Mouse (Mus musculus) G1E-ER4 (cell line): ENCODE measurements around the gene Ccer2. TPM values are rescaled to one million over a fixed set of nuclear protein-coding genes. Genes with fewer than 3 reads are reported as not detected.

Experiments used
- GATA1 ChIP-seq: IDR thresholded peaks from one replicate; pipeline ENCODE4 v1.8.0; 2012; ENCODE audit warnings: low read length, inconsistent platforms
- polyA plus RNA-seq: library from polyadenylated mRNA; stranded (reverse); fragments of >175 nt; gene quantifications from 2 replicates; pipeline ENCODE4 v1.2.3, GENCODE M21; 2012

The Ccer2 gene
- 0.10 TPM in 1 of 2 replicates, not detected in the other for polyA plus RNA-seq

DNA sequence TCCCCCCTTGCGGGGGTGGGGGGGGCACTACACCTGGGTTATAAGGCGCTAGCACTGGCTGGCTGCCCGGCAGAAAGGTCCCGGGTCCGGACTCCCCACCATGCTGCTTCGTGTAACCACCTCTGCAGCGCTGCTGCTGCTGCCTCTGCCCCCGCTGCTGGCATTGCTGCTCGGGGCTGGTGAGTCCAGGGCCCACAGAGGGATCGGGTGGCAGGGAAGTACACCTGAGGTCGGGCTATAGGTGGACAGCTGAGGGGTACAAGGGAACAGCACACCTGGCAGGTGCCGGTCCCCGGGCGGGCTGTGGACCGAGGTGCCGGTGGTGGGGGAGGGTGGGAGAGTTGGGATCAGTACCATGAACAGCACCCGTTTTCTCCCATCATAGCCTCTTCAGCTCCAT is at the start of gene Ccer2:
TSS of gene Ccer2 (plus strand) at position 96 of the 400 bp plus-strand sequence.
- no peak for TF ChIP-seq GATA1

DNA sequence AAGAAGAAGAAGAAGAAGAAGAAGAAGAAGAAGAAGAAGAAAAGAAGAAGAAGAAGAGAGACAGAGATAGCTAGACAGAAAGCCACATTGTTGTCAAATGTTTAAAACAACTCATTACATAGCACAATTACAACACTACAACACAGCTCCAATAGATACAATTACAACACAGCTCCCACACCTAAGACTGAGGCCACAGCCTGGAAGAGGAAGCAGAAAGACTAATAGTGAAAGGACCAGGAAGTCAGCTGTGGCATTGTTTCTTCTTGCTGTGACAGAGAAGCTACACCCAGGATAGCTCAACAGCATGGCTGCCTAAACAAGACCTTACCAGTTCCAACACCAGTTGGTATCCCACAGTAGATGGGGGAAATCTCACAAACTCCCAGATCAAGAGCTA is 46.5 kb upstream of the Ccer2 start:
- TF ChIP-seq GATA1 = no peak

- TF ChIP-seq GATA1 = no peak
Observed at GRCm38 (mm10) chr7:28710962-28711361, 45.0 kb upstream of the Ccer2 start.

DNA sequence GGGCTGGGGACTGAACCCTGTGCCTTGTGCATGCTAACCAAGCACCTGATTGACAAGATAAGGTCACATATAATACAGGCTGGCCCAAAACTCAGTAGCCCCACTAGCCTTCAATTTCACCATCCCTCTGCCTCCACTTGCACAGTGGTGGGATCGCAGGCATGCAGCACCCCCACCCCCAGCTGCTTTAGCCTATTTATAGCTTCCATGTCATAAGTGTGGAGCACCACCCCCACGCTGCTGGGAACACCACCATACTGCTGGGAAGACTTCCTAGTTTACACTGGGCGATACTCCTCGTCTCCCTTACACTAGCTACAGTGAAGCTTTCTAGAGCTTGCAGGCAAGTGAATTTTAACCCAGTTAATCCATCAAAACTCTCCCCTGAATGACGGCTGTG is 41.3 kb upstream of the Ccer2 start:
- no peak for TF ChIP-seq GATA1

DNA sequence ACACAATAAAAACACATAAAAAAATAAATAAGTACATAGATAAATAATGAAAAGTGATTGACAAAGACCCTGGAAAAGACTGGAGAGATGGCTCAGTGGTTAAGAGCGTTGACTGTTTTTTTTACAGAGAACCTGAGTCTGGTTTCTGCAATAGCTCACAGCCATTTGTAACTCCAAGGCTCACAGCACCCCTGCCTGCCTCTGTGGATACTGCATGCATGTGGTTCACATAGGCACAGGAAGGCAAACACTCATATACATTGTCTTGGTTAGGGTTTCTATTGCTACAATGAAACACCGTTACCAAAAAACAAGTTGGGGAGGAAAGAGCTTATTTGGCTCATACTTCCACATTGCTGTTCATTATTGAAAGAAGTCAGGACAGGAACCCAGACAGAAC is 40.4 kb upstream of the Ccer2 start:
- no peak for TF ChIP-seq GATA1

- TF ChIP-seq GATA1 = no peak
Observed at GRCm38 (mm10) chr7:28716590-28717281, 39.2 kb upstream of the Ccer2 start, which contains the start of gene Fbxo17. TSS of gene Fbxo17 (plus strand) at chr7:28716804.

DNA sequence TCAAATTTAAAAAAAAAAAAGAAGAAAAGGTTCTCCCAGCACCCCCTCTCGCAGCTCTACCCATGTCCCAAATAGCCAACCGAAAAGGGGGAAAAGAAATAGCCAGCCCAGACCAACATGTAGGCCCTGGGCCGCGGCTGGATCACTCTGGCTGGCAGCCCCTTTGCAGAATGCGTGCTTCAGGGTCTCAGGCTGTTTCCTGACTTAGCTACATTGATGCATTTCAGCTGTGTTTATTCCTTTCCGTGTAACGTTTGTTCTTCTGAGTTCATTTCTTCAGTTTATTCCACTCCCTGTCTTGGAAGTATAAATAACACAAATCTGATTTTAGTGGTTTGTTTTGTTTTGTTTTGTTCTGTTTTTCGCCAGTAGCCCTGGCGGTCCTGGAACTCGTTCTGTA is 38.2 kb upstream of the Ccer2 start:
- no peak for TF ChIP-seq GATA1

DNA sequence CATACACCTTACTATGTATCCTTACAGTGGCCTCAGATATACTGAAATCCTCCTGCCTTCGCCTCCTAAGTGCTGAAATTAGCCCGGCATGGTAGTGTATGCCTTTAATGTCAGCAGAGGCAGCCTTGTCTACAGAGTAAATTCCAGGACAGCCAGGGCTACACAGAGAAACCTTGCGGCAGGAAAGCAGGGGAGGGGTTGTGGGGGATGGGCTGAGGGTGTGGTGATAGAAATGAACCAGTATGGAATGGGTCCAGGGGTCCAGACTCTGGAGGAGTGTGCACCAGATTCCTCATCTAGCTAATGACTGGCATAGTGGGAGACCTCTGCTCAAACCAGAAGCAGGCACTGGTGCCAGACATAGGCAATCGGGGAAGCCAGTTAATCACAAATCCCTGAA is 36.8 kb upstream of the Ccer2 start:
- no peak for TF ChIP-seq GATA1

- no peak for TF ChIP-seq GATA1
Observed at GRCm38 (mm10) chr7:28719650-28720049, 36.3 kb upstream of the Ccer2 start.

- TF ChIP-seq GATA1 = no peak
Observed at GRCm38 (mm10) chr7:28720753-28721537, 35.0 kb upstream of the Ccer2 start.

- no peak for TF ChIP-seq GATA1
Observed at GRCm38 (mm10) chr7:28722079-28722478, 33.9 kb upstream of the Ccer2 start.

- no peak for TF ChIP-seq GATA1
Observed at GRCm38 (mm10) chr7:28724613-28725012, 31.4 kb upstream of the Ccer2 start.

DNA sequence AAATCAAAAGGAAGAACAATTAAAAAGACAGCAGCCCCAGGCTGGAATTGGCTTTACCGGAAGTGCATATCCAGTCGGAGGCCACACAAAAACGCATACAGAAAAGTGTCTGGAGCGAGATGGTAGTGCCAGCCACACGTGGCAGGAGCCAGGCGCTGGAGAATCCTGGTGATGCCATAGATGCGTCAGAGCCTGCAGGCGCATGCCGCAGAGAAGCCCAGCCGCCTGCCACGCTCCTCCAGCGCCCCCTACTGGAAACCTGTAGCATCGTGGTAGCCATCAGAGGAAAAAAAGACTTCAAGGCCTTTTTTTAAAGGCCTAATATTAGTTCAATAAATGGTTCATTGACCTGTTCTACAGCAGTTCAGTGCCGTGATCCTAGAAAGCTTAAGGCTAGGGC is 29.4 kb upstream of the Ccer2 start:
- TF ChIP-seq GATA1 = no peak

DNA sequence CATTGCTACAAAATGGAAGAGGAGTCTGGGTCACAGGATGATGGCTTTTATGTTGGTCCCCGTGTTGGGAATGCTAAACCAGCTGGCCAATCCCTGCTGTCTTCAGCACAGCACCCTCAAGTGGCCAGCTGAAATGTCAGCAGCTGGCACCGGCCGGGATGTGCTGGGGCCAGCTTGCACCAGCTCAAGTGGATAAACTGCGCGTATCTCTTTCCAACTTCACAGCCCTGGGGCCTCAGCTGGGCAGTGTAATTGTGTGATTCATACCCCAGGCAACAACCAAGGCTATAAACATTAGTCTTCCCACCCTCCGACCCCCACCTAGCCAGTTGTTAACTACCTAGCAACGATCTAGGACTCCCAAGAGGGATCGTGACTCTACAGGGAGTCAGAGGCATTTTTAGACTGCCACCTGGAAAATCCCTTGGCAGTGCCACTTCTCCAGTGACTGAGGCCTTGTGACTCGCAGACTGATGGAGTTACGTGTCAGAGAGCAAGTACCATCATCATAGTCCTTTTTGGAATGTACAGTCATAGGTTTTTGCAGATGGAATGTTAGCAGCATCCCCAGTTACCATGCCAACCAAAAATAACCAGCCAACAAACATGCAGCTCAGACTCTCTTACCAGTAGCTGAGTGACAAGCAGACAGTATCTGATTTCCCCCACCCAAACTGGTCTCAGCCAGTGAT is 28.2 kb upstream of the Ccer2 start:
- TF ChIP-seq GATA1 = no peak

DNA sequence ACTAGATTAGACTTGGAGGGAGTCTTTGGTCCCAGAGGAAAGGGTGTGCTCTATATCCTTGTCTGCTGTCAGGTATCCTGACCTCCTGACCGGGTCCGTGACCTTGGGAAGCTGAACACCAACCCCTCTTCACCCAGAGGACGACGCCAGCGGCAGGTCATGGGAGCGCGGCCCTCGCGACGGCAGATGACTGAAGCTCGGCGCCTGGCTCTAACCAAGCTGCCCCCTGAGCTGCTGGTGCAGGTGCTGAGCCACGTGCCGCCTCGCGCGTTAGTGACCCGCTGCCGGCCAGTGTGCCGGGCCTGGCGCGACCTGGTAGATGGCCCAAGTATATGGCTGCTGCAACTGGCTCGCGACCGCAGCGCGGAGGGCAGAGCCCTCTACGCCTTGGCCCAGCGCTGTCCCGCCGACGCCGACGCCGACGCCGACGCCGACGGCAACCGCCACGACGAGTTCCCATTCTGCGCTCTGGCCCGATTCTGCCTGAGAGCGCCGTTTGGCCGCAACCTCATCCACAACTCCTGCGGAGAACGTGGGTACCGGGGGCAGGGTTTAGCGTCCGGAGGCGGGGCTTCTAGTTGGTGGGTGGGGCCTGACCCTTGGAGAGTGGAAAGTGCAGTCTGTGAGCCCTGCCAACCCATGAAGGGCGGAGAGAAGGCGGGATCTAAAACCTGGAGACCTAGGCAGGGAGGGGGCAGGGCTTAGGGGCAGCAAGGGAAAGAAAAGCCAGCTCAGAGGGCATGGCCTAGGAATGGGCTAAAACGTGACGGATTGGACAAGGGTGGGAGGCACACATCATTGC is 23.4 kb upstream of the Ccer2 start:
- no peak for TF ChIP-seq GATA1
